Mouse (Mus musculus): Measurements from ENCODE around the gene Fancg. TPM values are rescaled to one million over a fixed set of nuclear protein-coding genes. Genes with fewer than 3 reads are reported as not detected.
"Not testable (repeated sequence)": the region's sequence is repeated elsewhere in the genome, so short reads cannot be mapped to it uniquely, and the experiment has no call there.

The Fancg gene
- total and polyA plus RNA-seq, 2 experiments from 2014 or later, result 4.5 to 4.6 TPM

DNA sequence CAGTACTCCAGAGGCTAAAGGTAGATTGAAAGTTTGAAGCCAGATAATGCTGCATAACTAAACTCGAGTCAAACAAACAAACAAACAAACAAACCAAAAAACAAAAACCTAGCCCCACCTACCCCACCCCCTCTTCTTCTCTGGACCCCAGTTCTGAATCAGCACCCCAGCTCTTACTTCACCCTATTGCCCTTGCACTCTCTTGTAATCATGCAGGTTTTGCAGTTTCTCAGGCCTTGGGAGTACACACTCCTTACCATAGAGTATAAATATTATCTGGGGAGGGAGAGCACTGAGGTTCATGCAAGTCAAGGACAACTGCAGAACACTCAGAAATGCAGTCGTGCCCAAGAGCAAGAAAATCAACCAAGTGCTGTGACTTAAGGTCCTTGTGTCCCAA lies 9.0 kb downstream of the Fancg start:
- H3K9me3 ChIP-seq (replicated peaks; ENCODE audit: control insufficient read depth, low read length), result no peaks in the 10 kb centered on the region
- ATAC-seq (ENCODE audit: insufficient read depth, low read depth) (no peak), DNase-seq (ENCODE audit: low spot score) (no peak)
- 88% methylated on average over 2 of the region's 2 CpGs for WGBS
- peaks cover 20% of the 10 kb centered on the region for H3K4me1 ChIP-seq (ENCODE audit: control insufficient read depth, insufficient read depth)
- no peak overlapping the region for H3K9ac ChIP-seq (replicated peaks; ENCODE audit: low read depth, low read length)
- TF ChIP-seq EP300 (IDR thresholded peaks at IDR 0.05; ENCODE audit: low read depth), result no peak
- no peak for TF ChIP-seq CTCF (IDR thresholded peaks at IDR 0.05; ENCODE audit: low read depth)
- no peak overlapping the region for H3K4me2 ChIP-seq (ENCODE audit: low read depth, low read length)
- H3K27me3 ChIP-seq (ENCODE audit: control insufficient read depth, insufficient read depth, low read length), result no peaks in the 10 kb centered on the region
- H3K4me3 ChIP-seq (ENCODE audit: low read depth, low read length), result no peak overlapping the region
- H3K27ac ChIP-seq (ENCODE audit: low read depth), result no peak overlapping the region
- H3K36me3 ChIP-seq (replicated peaks; ENCODE audit: control insufficient read depth, insufficient read depth, low read length), result peaks cover 4% of the 10 kb centered on the region; the same call in 1 of the 2 replicates

- under 1% methylated on average over 46 of the region's 56 CpGs for WGBS
Observed at GRCm38 (mm10) chr4:43000141-43000986, 9.9 kb downstream of the Fancg start, which contains the start of gene Vcp. Gene Vcp (minus strand): TSS chr4:43000507.

GRCm38 (mm10) chr4:42999451-43000140 lies 10.7 kb downstream of the Fancg start:
- WGBS, result under 1% methylated on average over 51 of the region's 51 CpGs
- no peak for TF ChIP-seq CTCF (IDR thresholded peaks at IDR 0.05; ENCODE audit: low read depth)
- no peak; the same call in 1 of the 2 replicates for TF ChIP-seq EP300 (IDR thresholded peaks at IDR 0.05; ENCODE audit: low read depth)
- DNase-seq (ENCODE audit: low spot score), result peak; percentile 60

More at GRCm38 (mm10) chr4:43000141-43000986, 9.9 kb downstream of the Fancg start, which contains the start of gene Vcp:
- Histone ChIP-seq H3K4me2 (ENCODE audit: low read depth, low read length) (peak within 1 kb of the TSS; percentile 85), H3K4me3 (ENCODE audit: low read depth, low read length) (peak within 1 kb of the TSS; percentile 86), H3K4me1 (ENCODE audit: control insufficient read depth, insufficient read depth) (peaks cover 20% of the 10 kb centered on the region), H3K36me3 (replicated peaks; ENCODE audit: control insufficient read depth, insufficient read depth, low read length) (peaks cover 12% of the 10 kb centered on the region), H3K27ac (ENCODE audit: low read depth) (peak within 1 kb of the TSS; percentile 99), H3K9ac (replicated peaks; ENCODE audit: low read depth, low read length) (peak within 1 kb of the TSS; percentile 95)
- H3K27me3 ChIP-seq (ENCODE audit: control insufficient read depth, insufficient read depth, low read length); H3K9me3 ChIP-seq (replicated peaks; ENCODE audit: control insufficient read depth, low read length): not testable (repeated sequence)
- peak; percentile 95 for ATAC-seq (ENCODE audit: insufficient read depth, low read depth)
- peak; percentile 100 for DNase-seq (ENCODE audit: low spot score)

GRCm38 (mm10) chr4:42998022-42998421 lies 12.3 kb downstream of the Fancg start:
- TF ChIP-seq CTCF (IDR thresholded peaks at IDR 0.05; ENCODE audit: low read depth), result no peak
- ATAC-seq (ENCODE audit: insufficient read depth, low read depth) (no peak), DNase-seq (ENCODE audit: low spot score) (no peak)
- Histone ChIP-seq H3K27me3 (ENCODE audit: control insufficient read depth, insufficient read depth, low read length) (no peaks in the 10 kb centered on the region), H3K4me2 (ENCODE audit: low read depth, low read length) (peak overlapping the region; percentile 85), H3K9me3 (replicated peaks; ENCODE audit: control insufficient read depth, low read length) (no peaks in the 10 kb centered on the region), H3K4me3 (ENCODE audit: low read depth, low read length) (peak overlapping the region; percentile 86), H3K36me3 (replicated peaks; ENCODE audit: control insufficient read depth, insufficient read depth, low read length) (peaks cover 31% of the 10 kb centered on the region), H3K27ac (ENCODE audit: low read depth) (peak overlapping the region; percentile 99), H3K4me1 (ENCODE audit: control insufficient read depth, insufficient read depth) (peaks cover 20% of the 10 kb centered on the region), H3K9ac (replicated peaks; ENCODE audit: low read depth, low read length) (peak overlapping the region; percentile 55)
- 18% methylated on average over 2 of the region's 2 CpGs for WGBS

More at GRCm38 (mm10) chr4:42999451-43000140, 10.7 kb downstream of the Fancg start:
- peaks cover 20% of the 10 kb centered on the region for H3K4me1 ChIP-seq (ENCODE audit: control insufficient read depth, insufficient read depth)
- H3K4me3 ChIP-seq (ENCODE audit: low read depth, low read length), result peak overlapping the region; percentile 86
- H3K4me2 ChIP-seq (ENCODE audit: low read depth, low read length), result peak overlapping the region; percentile 85
- ATAC-seq (ENCODE audit: insufficient read depth, low read depth), result peak; percentile 62
- H3K9me3 ChIP-seq (replicated peaks; ENCODE audit: control insufficient read depth, low read length), result no peaks in the 10 kb centered on the region
- H3K27ac ChIP-seq (ENCODE audit: low read depth), result peak overlapping the region; percentile 99
- H3K9ac ChIP-seq (replicated peaks; ENCODE audit: low read depth, low read length), result peak overlapping the region; percentile 95
- peaks cover 18% of the 10 kb centered on the region for H3K36me3 ChIP-seq (replicated peaks; ENCODE audit: control insufficient read depth, insufficient read depth, low read length)
- H3K27me3 ChIP-seq (ENCODE audit: control insufficient read depth, insufficient read depth, low read length), result no peaks in the 10 kb centered on the region

DNA sequence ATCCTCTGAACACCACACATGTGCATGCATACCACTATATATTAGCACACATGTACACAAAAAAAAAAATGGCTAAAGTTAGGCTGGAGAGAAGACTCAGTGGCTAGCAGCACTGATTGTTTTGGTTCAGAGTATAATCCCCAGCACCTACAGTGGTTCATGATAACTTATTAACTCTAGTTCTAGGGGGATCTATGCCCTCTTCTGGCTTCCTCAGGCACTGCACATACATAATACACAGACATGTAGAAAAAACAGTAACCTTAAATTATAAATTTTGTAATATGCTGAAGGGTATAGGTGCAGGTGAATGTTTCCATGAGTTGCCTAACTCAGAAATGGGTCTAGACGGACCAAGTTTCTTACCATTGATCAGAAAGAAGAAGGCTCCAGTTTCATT lies 22.0 kb downstream of the Fancg start:
- Histone ChIP-seq H3K4me3 (ENCODE audit: low read depth, low read length) (no peak overlapping the region), H3K9ac (replicated peaks; ENCODE audit: low read depth, low read length) (no peak overlapping the region), H3K4me1 (ENCODE audit: control insufficient read depth, insufficient read depth) (no peaks in the 10 kb centered on the region), H3K36me3 (replicated peaks; ENCODE audit: control insufficient read depth, insufficient read depth, low read length) (peaks cover 98% of the 10 kb centered on the region), H3K27me3 (ENCODE audit: control insufficient read depth, insufficient read depth, low read length) (no peaks in the 10 kb centered on the region), H3K4me2 (ENCODE audit: low read depth, low read length) (no peak overlapping the region), H3K27ac (ENCODE audit: low read depth) (no peak overlapping the region), H3K9me3 (replicated peaks; ENCODE audit: control insufficient read depth, low read length) (no peaks in the 10 kb centered on the region)
- DNase-seq (ENCODE audit: low spot score), result no peak
- WGBS, result 70% methylated on average over 1 of the region's 1 CpGs
- TF ChIP-seq CTCF (IDR thresholded peaks at IDR 0.05; ENCODE audit: low read depth), result 0 out of 2 replicates have a peak, but pooled peaks have one; percentile 5
- no peak for TF ChIP-seq EP300 (IDR thresholded peaks at IDR 0.05; ENCODE audit: low read depth)
- no peak for ATAC-seq (ENCODE audit: insufficient read depth, low read depth)

DNA sequence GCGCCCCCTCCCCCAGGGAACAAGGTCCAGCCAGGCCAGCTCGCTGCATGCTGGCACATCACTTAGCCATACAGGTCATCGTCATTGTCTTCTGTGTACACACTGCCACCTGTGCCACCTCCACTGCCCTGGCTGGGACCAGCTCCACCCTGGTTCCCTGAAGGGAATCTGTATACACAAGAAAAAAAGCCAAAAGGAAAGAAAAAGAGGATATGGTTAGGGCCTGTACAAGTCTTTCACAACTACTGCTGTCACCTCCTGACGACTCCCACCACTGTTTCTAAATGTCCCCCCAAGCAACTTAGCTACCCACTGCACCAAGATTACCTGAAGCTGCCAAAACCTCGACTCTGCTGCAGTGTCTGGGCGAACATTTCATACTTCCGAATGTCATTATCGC lies 29.8 kb downstream of the Fancg start:
- peaks cover 74% of the 10 kb centered on the region for H3K36me3 ChIP-seq (replicated peaks; ENCODE audit: control insufficient read depth, insufficient read depth, low read length)
- not testable (repeated sequence) for H3K4me3 ChIP-seq (ENCODE audit: low read depth, low read length); H3K27ac ChIP-seq (ENCODE audit: low read depth); H3K4me2 ChIP-seq (ENCODE audit: low read depth, low read length); H3K9ac ChIP-seq (replicated peaks; ENCODE audit: low read depth, low read length); H3K9me3 ChIP-seq (replicated peaks; ENCODE audit: control insufficient read depth, low read length); ATAC-seq (ENCODE audit: insufficient read depth, low read depth); H3K27me3 ChIP-seq (ENCODE audit: control insufficient read depth, insufficient read depth, low read length); H3K4me1 ChIP-seq (ENCODE audit: control insufficient read depth, insufficient read depth); DNase-seq (ENCODE audit: low spot score)
- 97% methylated on average over 6 of the region's 8 CpGs for WGBS

Measured in heart, postnatal 0 days (tissue).